Mouse (Mus musculus) telencephalon, adult 2 months (tissue): ENCODE measurements around the gene Aatk.

Experiments used
- DNase-seq: peaks from one replicate; pipeline ENCODE4 v3.0.0-alpha.2; 2011; ENCODE audit warnings: low read depth, low spot score

Gene Aatk

DNA sequence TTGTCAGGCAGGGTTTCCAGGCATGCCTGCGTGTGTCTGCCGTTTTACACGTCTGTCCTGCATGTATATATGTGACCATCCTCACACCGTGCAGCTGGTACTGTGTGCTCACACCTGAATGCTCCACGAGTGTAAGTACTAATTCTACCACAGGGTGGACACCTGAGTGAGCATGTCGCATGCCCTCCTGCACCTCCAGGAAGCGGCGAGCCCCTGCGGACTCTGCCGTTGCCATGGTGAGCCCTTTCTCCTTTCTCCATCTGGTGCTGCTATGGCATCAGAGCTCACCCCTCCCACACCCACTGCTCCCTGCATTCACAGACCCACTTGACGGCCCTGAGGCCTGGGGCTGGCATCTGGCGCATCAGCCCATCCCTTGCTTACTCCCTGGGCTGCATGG lies 24.1 kb downstream of the Aatk start:
- no peak for DNase-seq

GRCm38 (mm10) chr11:120022216-120022615 lies 24.8 kb downstream of the Aatk start:
- no peak for DNase-seq

- no peak for DNase-seq
Observed at GRCm38 (mm10) chr11:120021367-120021766, 25.6 kb downstream of the Aatk start.

DNA sequence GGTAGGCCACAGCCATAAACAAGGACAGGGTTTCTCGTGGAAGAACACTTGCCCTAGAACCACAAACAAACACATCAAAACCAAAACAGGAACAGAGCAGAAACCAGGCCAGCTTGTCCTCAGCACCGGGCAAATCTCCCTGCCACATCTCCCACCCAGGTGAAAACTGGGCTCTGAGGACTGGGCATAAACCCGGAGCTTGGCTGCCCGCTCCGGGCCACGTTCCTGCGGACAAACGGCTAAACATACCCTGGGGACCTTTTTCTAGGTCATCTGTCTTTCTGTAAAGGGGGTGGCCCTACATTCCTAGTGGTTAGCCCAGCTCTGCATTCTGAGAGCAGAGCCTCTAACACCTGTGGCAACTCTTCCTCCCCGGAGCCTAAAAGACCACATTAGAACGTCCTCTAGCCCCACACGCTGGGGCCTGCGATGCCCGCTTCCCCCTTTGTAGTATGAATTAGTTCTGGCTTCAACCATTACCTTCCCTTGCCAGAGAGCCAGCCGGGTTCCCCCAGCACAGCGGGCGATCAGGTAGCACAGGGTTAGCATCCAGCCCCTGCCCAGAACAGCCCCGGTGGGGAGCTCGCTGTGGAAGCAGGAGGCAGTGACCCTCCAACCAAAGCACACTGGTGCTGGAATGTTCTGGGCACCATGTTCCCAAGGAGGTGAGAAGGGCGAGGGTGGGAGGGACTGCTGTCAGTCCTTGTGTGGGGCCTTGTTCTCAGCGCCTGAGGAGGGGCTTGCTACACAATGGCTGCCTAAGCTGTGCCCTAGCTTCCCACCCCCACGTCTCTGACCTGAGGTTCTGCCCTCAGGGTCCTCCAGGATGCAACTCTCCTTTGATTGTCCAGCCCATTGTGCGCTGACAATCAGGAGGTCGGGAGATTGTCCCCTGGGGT lies 27.2 kb downstream of the Aatk start:
- DNase-seq = no peak

DNA sequence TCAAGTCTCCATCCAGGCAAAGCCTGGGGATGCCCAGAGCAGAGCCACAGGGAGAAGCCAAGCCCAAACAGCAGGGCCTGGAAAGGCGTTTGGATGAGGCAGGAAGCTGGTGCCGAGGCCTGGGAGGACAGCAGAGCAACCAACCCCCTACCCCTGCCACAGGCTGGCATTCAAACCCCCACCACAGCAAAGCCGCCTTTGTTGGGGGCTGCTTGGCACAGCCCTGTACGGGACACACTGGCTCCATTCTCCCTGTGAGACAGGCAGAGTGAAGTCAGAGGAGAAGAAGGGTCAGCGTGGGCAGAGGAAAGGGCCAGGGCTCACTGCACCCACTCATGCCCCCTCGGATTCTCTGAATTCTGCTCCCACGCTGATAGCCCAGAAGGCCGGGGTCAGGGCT lies 30.0 kb downstream of the Aatk start:
- DNase-seq = peak; percentile 74

- no peak for DNase-seq
Observed at GRCm38 (mm10) chr11:120014758-120015157, 32.2 kb downstream of the Aatk start.

- peak; percentile 86 for DNase-seq
Observed at GRCm38 (mm10) chr11:120013174-120013711, 33.7 kb downstream of the Aatk start.

DNA sequence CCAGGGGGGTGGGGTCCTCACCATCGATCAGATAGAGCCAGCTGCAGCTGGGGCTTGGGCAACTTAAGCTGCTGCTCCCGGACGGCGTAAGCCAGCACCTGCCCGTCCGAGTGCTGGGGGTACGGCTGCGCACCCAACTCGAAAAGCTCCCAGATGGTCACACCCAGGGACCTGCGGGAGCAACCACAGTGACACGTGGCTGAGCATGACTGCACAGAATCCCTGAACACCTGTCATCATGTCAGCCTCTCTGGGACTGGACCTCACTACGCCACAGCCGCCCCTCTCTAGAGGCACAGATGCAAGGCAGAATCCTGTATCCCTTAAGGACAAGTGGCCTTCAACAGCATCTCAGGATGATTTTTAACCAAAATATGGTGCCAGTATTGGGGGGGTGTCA lies 34.3 kb downstream of the Aatk start:
- no peak for DNase-seq

DNA sequence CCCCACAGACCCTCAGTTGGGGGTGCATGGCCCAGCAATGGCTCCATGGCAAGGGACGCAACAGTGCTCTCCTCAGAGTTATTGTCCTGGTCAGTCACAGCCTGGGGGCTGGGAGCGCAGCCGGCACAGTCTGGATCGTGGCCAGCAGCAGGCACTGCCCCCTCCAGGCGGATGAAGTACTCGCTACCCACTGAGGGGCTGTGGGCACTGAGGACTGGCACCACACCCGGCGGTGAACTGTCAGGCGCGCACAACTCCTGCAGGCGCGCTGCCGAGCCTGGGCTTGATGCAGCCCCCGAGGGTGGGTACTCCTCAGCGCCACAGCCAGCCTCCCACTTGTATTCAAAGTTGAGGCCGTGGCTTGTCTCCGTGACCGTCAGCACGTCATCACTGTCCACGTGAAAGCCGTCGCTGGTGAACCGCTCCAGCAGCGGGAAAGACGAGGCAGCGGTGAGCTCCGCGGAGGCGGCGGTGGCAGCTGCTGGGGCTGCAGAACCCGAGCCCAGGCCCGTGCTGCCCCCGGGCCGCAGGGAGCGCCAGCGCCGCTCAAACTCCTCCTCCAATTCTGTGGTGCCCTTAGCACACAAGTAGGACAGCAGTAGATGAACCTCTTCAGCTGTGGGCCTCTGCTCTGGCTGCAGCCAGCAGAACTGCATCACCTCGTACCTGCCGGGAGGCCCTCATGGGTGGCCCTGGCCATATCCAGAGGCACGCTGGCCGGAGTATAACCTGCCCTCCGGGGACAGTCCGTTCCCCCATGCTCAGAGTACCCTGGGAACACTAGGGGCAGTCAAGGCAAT lies 35.0 kb downstream of the Aatk start:
- DNase-seq = no peak

DNA sequence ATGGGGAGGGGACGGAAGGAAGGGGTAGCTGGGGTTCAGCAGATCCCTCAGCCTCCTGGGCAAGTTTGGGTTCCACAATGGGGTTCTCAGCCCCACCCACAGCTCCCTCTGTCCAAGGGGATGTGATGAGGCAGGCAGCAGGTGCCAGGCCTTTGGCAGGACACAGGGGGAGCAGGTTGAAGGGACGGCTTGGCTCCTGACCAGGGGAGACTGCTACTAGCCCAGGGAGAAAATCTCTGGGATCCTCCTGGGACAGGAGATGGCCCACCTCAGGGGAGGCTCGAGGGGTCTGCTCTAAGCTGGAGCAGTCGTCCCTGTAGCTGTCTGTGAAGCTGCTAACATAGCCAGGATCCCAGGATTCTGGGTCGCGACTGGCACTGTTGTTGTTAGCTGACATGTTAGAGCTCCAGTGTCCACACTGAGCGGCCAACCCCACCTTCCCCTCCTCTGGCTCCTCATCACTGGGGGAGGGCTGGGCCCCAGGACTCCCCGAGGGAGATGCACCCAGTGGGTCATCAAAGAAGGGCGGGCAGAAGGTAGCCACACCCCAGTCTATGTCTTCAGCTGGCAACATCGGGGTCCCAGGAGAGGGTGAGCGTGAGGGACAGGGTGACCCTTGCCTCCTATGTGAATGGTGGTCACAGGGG lies 35.7 kb downstream of the Aatk start:
- no peak for DNase-seq

- DNase-seq = no peak
Observed at GRCm38 (mm10) chr11:120009937-120010336, 37.0 kb downstream of the Aatk start.

GRCm38 (mm10) chr11:120008956-120009355 lies 38.0 kb downstream of the Aatk start:
- DNase-seq = no peak

DNA sequence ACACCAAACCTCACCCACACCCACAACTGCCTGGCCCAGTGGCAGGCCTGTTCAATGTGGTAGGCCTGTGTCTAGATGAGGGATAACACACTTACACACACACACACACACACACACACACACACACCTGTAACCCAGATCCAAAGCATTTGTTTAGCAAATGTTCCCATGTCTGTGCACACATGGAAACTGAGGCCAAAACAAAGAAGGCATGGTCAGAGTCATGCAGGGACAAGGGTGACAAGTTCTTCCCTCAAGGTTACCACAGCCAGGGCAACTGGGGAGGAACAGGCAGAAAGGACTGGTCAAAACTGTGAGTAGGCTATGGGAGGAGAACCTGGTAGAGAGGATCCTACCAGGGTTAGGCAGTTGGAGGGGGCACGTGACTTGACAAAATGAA lies 38.5 kb downstream of the Aatk start:
- no peak for DNase-seq

DNA sequence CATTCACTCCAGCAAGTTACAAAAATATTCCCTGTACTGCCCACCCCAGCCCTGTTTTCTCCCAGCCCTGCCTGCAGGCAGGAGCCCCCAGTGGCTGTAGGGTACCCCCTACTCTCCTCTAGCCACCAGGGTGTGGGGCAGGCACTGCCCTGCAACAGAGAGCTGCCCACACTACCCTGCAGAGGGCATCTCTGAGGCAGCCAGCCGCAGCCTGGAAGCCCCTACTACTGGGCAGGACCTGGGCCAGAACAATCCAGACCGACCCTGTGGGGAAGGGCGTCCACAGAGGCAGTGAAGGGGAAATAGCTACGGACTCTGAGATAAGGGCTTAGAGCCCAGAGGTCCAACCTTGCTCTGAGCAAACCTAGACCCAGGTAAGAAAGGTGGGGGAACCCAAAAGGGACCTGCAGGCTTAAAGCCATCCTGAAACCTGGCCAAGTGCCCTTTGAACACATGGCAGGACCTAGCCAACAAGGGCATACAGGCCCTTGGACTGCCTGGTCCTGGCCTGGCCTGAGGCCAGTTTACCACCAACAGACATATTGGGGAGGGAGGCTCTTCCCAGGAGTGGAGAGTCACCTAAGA lies 39.4 kb downstream of the Aatk start:
- no peak for DNase-seq

DNA sequence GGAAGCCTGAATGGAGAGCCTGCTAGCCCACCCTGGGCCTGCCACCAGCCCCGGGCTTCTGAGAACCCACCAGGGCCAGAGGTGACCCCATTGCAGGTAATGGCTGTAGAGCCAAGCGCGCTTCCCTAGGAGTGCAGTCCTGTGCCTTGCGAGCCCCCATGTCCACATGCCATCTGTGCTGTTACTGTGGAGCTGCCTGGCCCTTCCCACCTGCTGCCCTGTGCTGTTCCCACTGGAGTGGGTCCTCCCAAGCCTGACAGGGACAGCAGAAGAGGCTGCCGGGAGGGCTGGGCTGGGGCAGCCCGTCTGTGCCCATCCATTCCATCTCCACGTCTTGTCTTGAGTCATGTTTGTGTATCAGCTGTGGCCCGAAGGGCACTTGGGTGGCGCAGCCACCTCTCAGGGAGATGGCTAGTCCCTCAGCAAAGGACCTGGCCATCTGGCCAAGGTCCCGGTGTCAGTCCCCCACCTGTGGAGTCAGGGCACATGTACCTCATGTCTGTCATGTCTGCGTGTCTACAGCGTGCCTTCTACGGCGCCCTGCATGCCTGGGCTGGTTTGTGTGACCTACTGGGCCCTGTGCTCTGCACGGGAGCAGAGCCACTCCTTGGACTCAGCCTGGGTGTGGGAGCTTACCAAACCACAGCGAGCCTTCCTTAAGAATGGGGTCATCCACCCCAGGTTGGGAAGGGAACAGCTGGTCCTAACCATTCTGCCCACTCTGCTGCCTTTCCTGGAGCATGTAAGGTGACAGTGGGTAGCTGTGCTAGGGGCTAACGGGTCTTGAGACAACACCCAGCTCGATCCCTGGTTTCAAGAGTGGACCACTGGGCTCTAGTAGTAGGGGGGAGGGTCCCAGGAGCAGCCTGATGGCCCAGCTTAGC lies 41.3 kb downstream of the Aatk start:
- DNase-seq = no peak

DNA sequence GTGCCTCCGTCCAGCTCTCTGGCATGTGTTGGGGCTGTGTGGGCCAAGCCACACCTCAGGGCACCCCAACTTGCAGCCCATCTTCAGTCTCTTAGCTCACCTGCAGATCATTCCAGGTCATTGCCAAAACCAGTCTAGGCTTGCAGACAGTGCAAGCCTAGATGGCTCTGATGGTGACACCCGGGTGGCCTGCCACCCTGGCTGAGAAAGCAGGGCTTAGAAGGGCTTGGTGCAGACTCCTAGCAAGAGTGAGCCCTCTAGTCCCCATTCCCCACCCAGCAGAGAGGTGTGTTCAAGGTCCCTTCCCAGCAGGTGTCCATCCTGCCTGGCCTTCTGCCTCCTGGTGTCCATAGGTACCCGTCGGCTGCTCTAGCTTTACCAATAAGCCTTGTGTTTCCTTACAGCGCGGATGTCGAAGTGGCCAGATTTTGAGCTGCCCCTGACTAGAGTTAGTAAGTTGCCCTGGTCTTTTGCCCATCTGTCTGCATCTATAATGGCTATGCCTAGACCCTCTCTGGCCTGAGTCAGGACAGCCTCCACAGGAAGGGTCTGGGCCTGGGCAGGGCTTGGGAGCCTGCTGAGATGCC lies 44.2 kb downstream of the Aatk start:
- DNase-seq = no peak

DNA sequence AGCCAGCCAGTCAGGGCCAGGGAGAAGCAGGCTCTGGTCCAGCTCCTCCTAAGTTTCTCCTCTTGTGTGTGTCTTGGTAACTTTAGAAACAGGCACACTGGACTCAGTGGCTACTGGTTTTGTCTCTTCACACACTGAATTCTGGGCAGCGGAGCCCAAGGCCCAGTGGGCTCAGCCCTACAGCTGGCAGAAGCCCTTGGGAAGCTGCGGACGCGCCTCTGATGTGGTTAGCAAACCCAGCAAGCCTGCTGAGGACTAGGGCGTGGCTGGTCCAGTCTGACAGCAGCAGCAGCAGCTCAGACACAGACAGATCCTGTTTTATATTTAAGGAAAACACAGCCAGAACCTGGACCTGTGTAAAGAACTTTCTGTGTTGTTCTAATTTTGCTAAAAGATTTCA lies 44.9 kb downstream of the Aatk start:
- DNase-seq = no peak

GRCm38 (mm10) chr11:119997351-119997750 lies 49.6 kb downstream of the Aatk start:
- DNase-seq = no peak

GRCm38 (mm10) chr11:119991338-119991678 lies 55.7 kb downstream of the Aatk start:
- peak; percentile 89 for DNase-seq

DNA sequence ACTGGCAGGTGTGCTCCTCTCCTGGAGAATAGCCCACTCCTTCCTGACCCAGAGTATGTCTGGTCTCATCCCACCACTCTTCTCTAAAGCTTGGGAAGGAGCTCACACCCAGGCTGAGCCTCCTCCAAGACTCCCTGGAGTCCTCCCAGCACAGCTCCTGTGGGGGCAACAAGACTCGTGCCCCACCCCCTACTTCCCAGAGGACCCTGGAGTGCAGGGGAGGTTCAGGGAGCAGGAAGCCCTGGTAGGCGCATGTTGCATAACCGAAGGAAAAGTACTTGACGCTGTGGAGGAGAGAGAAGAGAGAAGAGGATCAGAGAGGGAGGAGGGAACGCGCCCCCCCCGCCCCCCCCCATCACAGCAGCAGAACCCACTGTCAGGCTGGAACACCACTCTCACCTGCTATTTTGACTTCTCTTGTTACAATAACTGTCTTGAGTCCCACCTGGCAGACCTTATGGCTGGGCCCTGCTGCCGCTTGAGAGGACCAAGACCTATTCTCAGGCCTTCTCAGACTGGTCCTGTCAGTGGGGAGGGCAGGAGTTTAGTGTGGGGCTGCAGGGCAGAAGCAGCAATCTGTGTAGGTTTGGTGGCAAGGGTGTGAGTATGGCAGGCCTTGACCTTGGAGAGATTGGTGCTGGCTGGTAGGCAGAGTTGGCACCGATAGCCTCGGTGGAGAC lies 56.2 kb downstream of the Aatk start:
- peak; percentile 71 for DNase-seq
